Mouse (Mus musculus) cerebellum, adult (tissue): ENCODE results near the gene Tmem217.

Source experiments
- ATAC-seq: cut with Nextera tagmentation; 2 replicates; pipeline ENCODE4 v1.9.2; 2017; ENCODE audit warnings: mild to moderate bottlenecking, moderate library complexity, mixed read lengths; ENCODE audit not compliant: insufficient number of reproducible peaks, low FRiP score, low TSS enrichment

The Tmem217 gene

DNA sequence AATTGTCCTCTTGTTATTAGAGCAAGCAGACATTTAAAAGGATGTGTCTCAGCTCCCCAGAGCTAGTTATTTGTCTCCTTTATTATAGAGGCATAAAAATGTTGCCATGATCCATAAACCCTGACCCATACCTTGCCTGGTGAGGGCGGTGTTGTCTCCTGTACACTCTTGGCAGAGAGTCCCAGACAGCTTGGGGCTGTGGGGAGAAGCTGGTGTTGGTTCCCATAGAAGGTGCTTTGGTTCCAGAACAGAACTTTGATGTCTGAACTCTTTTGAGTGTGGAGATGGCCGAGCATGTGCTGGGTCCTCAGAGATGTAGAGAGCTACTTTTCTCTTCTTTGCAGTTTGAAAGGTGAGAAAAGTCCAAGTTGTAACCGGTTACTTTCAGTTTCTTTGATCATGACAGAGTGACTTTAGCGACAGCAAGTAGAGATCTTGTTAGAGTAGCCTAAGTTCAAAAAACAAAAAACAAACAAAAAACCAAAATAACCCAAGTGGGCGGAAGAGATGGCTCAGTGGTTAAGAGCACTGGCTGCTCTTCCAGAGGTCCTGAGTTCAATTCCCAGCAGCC is at the start of gene Tmem217:
TSS of gene Tmem217 (minus strand) at position 224 of the 571 bp plus-strand sequence.
- no peak for ATAC-seq

DNA sequence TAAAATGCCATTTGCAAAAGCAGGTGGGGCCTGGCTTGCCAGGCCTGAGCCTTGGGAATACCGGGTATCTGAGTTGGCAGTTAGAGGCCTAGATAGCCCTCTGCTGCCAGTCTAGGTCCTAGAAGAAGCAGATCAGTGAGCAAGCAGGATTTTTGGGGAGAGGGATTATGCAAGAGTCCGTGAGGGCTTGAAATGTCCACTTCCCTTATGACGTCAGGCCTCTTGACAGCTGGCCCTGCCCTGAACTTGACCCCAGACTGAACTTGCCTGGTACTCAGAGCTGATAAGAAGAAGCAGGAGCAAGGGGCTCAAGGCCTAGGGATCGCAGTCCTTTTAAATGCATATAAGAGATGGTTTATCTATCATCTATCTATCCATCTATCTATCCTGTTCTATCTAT is 49.2 kb upstream of the Tmem217 start:
- ATAC-seq, result no peak

DNA sequence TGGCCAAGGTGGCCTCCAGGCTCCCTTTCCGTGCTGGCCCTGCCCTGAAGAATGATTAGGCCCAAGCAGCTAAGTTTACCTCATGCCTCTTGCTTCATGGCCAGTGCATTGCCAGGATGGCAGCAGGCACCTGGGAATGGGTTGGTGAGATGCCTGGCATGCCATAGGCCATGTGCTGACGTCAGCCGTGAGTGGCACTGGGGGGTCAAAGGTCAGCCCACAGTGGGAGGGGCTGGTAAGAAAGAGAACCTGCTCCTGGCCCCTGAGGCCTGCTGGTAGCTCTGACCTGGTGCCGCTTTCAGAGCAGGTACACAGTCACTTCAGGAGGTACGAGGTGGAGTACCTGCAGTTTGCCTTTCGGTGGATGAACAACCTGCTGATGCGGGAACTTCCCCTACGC is 47.4 kb upstream of the Tmem217 start:
- no peak for ATAC-seq

DNA sequence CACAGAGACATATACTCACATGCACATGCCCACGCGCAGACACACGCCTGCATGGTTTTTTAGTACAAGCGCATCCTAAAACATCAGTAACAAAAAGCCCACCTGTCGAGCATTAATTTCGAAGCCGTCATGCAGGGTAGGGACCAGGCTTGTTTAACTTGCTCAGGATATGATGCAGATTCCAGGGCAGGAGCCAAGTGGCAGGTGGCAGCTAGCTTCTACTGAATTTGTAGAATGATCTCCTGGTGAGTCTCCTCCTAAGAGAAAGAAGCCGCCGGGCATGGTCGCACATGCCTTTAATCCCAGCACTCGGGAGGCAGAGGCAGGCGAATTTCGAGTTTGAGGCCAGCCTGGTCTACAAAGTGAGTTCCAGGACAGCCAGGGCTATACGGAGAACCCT is 46.9 kb upstream of the Tmem217 start:
- no peak for ATAC-seq

DNA sequence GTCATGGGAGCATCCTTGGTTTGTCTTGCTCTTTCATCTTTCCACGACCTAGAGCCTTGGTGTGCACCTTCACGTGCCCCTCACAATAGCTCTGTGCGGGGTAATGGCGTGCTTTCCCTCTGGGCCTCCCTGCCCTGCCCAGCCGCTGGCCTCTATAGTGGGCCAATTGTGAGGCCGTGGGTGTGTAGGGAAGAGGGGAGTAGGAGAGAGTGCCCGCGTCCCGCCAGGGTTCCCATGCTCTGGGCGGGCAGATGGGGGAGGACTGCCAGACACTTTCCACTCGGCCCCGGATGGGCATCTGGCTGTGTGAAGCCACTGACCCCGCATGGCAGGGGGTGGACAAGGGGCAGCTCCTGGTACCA is 44.6 kb upstream of the Tmem217 start:
- no peak for ATAC-seq

DNA sequence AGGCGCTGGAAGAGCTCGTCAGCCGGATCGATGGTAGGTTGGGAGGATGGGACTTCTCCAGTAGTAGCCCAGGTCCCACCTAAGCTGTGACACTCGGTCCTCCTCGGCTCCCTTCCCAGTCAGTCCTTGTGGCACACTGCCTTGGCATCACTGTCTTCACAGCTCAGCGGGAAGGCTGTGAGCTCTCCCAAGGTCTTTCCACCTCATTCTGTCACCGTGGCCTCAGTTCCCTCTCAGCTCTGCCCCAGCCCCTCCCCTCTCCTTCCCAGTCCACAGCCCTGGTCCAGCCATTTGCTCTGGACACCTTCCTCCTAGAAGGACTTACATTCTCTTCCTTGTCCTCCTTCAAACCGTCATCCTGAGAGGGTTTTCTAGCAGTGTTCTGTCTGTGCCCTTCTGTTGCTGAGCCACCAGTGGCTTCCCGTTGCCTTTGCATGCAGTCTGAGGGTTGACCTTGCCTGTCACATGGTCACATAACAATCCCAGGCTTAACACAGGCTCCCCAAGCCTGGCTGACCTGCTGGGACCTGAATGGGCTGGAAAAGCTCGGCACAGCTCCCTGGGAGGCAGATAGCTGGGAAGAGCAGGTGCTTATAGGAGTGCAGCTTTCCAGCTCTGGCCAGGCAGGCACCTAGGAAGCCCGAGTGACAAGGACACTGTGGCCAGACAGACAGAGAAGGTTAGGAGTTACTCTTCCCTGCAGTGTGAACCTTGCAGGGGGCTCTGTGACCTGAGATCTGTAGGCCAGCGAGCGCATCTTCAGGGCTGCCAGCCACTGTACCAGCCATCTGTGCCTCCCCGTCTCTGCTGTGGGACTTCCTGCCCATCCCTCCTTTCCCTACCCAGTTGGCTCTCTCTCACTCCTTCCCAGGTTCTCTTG is 43.9 kb upstream of the Tmem217 start:
- peak; percentile 71 for ATAC-seq

DNA sequence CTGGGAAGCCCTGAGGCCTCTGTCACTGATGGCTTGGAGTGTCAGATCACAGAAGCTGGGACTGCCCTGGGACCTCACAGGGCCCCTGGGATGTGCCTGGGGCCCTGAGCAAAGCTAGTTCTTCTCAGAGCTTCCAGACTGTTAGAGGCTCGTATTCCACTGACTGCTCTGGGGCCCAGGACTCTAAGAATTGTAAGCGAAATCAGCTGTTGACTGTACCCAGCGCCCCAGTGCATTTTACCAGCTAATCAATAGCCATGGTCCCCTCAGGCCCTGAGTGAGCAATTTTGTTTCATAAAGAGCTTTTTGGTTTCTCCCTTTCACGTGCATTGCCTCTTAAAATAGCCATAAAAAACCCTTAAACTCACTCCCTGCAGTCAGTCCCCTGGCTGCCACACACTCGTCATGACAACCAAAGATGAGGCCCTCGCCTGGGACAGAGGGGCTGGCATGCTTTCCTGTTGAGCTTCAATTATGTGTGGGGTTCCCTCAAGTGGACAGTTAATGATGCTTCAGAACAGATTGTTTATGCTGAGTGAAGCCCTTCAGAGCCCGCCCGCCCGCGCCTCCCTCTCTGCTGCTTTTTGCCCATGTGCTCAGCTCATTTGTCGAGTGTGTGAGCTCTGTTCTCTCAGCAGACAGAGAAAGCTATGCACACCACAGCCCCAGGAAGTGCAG is 37.2 kb upstream of the Tmem217 start:
- ATAC-seq, result no peak

DNA sequence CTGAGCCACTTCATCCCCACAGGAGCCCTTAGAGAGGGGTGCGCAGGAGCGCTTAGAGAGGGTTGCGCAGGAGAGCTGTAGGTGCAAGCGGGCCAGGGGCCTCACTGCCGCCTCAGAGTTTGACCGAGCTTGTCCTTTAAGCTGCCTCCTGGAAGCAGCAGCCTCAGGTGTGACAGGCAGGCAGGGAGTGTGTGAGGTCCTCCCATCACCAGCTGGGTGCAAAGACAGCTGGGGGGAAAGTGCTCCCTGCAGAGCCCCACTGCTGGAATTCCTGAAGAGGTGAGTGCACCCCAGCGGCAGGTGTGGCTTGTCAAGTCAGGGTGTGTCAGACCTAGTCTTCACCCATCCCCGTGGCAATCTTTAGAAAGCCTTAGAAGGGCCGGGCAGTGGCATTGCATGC is 34.7 kb upstream of the Tmem217 start:
- ATAC-seq, result no peak

DNA sequence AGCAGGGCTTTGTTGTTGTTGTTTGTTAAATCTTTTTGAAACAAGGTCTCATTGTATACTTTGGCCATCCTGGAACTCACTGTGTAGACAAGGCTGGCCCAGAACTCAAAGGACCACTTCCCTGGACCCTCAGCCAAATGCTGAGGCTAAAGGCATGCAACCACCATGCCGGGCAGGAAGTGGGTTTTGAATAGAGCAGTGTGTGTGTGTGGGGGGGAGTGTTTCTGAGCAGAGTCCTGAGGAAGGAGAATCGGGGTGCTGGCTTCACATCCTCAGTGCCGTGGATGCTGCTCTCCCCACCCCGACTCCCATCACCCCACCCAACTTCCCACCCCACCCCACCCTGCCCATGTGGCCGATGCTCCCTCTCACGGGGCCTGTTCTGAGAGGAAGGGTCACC is 33.3 kb upstream of the Tmem217 start:
- ATAC-seq, result no peak

DNA sequence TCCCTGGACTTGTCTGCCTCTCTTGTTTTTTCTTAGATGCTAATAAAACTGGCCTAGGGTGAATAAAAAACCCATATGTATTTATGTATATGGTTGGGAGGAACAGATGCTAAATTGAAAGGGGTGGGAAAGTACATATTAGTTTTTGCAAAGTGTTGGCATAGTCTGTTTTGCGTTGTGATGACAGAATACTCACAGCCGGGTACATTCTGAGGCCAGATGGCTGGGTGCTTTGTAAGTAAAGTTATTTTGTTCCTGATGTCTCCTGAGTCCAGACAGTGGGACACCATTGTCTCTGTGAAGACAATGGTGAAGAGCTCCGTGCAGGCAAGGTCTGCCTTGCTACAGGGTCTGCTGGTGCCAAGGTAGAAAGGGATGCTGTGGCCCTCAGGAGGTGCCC is 32.6 kb upstream of the Tmem217 start:
- no peak for ATAC-seq

DNA sequence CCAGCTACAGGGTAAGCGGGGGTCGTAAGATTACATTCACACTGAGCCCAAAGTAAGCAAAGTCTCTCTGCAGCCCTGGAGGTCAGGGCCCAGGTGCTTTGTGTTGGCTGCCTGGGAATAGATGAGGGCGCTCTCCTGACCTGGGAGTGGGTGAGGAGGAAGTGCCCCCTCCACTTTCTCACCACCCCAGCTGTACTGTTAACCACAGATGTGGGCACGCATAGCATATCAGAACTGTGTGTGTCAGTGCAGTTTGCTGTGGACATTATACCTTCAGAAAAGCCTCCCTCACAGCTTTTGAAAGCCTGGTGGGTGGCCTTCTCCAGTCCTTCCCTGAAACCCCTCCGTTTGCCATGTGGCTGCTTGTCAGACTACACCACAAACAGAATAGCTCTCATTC is 32.1 kb upstream of the Tmem217 start:
- no peak for ATAC-seq

DNA sequence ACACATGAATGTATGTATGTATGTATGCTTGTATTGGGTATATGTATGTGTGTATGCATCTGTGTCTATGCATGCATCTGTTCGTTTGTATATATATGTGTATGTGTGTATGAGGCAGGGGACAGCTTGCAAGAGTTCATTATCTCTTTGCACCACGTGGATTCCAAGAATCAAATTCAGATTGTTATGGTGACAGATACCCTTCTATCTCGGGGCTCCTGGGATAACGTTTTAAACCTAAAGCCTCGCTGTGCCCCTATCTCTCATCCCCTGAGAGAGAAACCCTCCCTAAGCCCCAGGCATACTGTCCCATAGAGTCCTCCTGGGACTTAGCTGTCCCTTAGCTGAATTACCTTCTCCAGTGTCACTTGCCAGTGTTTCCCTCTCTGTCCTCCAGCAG is 31.4 kb upstream of the Tmem217 start:
- no peak for ATAC-seq

DNA sequence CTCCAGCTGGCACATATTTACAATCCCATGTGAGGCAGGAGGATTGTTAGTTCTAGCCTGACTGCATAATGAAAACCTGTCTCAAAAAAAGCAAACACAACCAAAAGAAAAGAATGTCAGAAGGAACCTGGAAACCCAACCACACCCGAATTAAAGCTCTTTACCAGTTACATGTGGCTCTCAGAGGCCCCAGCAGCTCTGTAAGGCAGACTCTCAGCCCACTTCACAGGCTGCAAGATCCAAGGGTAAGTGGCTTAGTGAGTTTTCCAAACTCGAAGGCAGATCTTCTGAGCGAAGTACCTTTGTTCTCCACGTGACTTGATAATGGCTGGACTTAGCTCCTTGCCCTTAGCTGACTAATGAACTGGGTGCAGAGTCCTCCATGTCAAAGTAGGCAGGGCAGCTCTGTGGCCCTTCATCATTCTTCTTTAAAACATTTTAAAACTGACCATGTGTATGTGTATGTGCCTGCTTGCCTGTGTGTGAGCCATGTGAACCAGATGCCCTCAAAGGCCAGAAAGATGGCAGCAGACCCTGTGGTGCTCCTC is 27.5 kb upstream of the Tmem217 start:
- no peak for ATAC-seq

DNA sequence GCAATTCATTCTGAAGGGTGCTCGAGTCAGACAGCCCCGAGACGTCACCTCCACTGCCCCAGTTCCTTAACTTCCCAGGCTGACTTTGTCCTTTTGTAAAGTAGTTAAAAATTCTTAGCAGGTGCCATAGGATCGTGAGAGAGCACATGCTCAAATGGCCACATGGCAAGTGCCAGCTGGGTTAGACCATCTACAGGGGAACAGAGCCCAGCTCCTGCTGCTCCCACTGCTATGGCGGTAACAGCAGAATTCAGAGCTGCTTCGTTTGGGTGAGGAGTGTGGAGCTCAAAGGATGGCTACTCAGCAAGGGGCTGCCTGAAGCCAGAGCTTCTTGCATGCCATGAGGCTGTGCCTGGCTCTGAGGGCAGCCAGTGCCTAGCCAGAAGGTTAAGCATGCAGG is 17.6 kb upstream of the Tmem217 start:
- ATAC-seq, result no peak

DNA sequence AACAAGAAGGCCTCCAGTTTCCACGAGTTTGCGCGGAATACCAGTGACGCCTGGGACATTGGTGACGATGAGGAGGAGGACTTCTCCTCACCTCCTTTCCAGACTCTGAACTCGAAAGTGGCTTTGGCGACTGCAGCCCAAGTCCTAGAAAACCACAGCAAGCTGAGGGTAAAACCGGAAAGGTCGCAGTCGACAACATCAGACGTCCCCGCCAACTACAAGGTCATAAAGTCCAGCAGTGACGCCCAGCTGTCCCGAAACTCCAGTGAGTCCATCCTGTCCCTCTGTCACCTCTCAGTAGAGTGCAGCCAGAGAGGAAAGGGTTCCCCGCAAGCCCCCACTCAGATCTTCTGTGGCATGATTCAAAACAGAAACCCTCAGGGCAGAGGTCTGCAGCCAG is 16.2 kb upstream of the Tmem217 start:
- ATAC-seq, result no peak

DNA sequence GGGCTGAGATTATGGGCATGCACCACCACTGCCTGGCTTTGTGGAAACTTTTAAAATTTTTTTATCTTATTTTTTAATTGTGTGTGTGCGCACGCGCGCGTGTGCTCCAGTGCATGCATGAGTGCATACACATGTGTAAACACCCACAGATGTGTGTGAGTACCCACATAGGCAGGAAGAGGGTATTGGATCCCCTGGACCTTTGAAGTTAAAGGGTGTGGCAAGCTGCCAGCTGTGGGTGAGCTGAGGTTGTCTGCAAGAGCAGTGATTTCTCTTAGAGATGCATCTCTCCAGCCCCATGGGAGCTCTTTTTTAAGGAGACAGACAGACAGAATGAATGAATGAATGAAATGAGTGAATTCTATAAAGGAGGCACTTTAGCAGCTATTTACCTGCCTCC is 13.3 kb upstream of the Tmem217 start:
- no peak for ATAC-seq

DNA sequence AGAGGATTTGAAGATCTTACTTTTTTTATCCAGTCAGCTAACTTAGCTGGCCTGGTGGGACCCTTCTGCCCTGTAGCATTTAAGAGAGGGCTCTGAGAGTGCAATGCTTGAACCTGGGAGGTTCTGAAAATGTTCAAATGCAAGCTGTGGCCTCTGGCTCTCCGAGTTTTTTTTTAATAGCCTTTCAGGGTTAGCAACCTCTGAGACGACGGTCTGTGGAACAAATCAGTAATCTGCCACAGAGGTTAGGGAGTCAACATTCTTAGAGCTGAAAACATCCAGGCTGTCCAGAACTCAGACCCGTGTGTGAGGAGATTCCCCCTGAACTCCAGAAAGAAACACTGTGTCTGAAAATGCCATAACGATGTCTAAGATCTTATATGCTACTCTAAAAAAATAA is 6.3 kb upstream of the Tmem217 start:
- no peak for ATAC-seq

DNA sequence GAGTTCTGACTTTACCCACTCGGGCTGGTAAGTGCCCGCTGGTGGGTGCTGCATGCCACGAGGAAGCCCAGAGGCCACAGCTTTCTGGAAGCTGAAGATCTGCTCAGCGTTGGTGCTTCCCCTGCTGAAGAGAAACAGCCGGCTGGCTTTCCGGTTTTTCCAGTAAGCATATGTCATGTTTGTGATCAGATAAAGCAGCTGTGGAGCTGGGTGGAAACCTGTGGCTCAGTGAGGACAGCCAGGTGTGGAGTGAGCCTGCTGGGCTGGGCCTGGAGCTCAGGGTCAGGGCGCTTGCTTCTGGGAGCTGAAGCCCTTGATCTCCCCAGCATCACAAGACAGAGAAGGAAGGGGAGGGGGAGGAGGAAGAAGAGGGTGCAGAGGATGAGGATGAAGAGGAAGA is 4.7 kb upstream of the Tmem217 start:
- no peak for ATAC-seq

DNA sequence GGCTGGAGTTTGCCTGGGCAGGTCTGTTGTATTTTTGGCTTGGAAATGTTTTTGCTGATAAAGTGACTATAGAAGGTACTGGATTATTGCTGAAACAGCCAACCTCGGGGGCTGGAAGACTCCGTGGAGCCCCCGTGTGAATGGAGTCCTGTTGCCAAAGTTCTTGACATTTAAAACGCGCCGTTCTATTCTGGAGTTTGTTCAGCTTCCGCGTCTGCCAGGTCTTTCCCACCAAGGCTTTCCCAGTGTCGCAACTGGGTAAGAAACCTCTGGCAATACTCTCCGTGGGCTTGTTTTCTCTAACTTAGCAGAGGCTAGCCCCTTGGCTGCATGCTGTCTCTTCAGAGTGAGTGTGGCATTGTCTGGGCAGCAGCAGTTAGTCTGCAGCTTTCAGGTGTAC is 4.3 kb upstream of the Tmem217 start:
- no peak for ATAC-seq

DNA sequence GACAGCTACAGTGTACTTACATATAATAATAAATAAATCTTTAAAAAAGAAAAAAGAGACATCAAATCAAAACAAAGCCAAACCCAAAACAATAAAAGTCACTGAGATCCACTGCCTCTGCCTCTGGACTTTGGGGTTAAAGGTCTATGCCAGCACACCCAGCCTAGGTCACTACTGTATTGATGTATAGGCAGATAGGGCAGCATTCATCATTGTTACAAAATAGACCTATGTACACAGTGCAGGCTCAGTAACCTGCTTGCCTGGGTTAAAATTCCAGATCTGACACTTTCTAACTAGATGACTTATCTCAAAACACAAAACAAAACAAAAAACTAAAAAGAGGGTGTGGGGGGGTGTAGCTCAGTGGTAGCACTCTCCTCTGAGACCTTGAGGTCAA is 2.0 kb upstream of the Tmem217 start:
- no peak for ATAC-seq

DNA sequence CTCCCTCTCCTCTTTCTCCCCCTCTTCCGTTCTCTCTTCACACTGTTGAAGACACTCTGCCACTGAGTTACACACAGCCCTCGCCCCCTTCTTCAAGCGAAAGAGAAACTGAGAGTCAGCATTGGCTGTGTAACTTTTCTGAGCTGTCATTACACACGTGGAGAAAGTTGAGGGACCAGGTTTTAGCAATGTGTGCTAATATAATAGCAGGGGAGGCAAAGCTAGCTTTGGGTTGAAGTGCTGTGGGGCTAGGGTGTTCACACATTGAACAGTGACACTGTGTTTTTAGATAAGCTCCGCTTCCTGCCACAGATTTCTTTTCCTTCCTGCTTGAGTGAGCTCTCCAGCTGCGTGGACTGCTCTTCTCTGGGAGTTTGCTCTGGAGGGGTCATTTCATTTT is 1.2 kb downstream of the Tmem217 start:
- no peak for ATAC-seq
